Mouse (Mus musculus) olfactory bulb, adult 2 months (tissue): ENCODE data around the gene Nepro.

ENCODE experiments used
- CTCF ChIP-seq: fragments of 200-500 bp; IDR thresholded peaks from 2 replicates; pipeline ENCODE4 v1.5.1; 2012; ENCODE audit warnings: low read depth, mild to moderate bottlenecking, low read length, moderate library complexity; ENCODE audit not compliant: insufficient read depth
- POLR2A ChIP-seq: fragments of 200-500 bp; IDR thresholded peaks from 2 replicates; pipeline ENCODE4 v1.6.1; 2012; ENCODE audit warnings: mild to moderate bottlenecking, low read depth, low read length, moderate library complexity; ENCODE audit not compliant: insufficient read depth

- TF ChIP-seq CTCF (no peak), POLR2A (no peak)
Measured at GRCm38 (mm10) chr16:44717838-44718237, 6.3 kb upstream of the Nepro start.
